Mouse (Mus musculus) midbrain, postnatal 0 days (tissue): ENCODE data around the gene Pde4b. TPM values are rescaled to one million over a fixed set of nuclear protein-coding genes. Genes with fewer than 3 reads are reported as not detected.
A peak's percentile ranks its signal among the peaks of the same experiment; 100 is the strongest.

Source experiments
- ATAC-seq: fragments of 200-750 bp; cut with Nextera tagmentation; 2 replicates; pipeline ENCODE4 v1.8.0; 2017; ENCODE audit warnings: moderate number of reproducible peaks, mild to moderate bottlenecking, moderate TSS enrichment, moderate library complexity; ENCODE audit not compliant: low FRiP score
- DNase-seq: peaks from one replicate; pipeline ENCODE4 v3.0.0-alpha.2; 2015; ENCODE audit warnings: low spot score
- H3K27ac ChIP-seq: fragments of 300-500 bp; sonication (generic); 2 replicates; pipeline ENCODE4 v1.5.1; 2014; ENCODE audit warnings: low read depth, mild to moderate bottlenecking, low read length, mixed read lengths
- H3K27me3 ChIP-seq: fragments of 300-500 bp; sonication (generic); 2 replicates; pipeline ENCODE4 v1.6.1; 2014; ENCODE audit warnings: low read length, control low read depth, mixed read lengths; ENCODE audit not compliant: insufficient read depth
- H3K36me3 ChIP-seq: fragments of 300-500 bp; sonication (generic); 2 replicates; pipeline ENCODE4 v1.6.1; 2014; ENCODE audit warnings: low read length, control low read depth, mixed read lengths; ENCODE audit not compliant: insufficient read depth
- H3K4me1 ChIP-seq: fragments of 300-500 bp; sonication (generic); 2 replicates; pipeline ENCODE4 v1.6.1; 2014; ENCODE audit warnings: mild to moderate bottlenecking, control low read depth, antibody characterized with exemption, low read length, mixed read lengths; ENCODE audit not compliant: insufficient read depth
- H3K4me2 ChIP-seq: fragments of 300-500 bp; sonication (generic); 2 replicates; pipeline ENCODE4 v1.6.1; 2014; ENCODE audit warnings: low read depth, mild to moderate bottlenecking, low read length, mixed read lengths; ENCODE audit not compliant: poor library complexity, severe bottlenecking
- H3K4me3 ChIP-seq: fragments of 300-500 bp; sonication (generic); 2 replicates; pipeline ENCODE4 v1.5.1; 2014; ENCODE audit warnings: low read depth, mild to moderate bottlenecking, low read length, moderate library complexity
- H3K9ac ChIP-seq: fragments of 300-500 bp; sonication (generic); replicated peaks from 2 replicates; pipeline ENCODE4 v1.6.1; 2014; ENCODE audit warnings: mild to moderate bottlenecking, low read length, moderate library complexity, mixed read lengths; ENCODE audit not compliant: poor library complexity, severe bottlenecking
- H3K9me3 ChIP-seq: fragments of 300-500 bp; sonication (generic); 2 replicates; pipeline ENCODE4 v1.6.1; 2016; ENCODE audit warnings: low read length, control low read depth
- CTCF ChIP-seq: IDR thresholded peaks from 2 replicates; pipeline ENCODE4 v1.5.1; 2016; ENCODE audit warnings: antibody characterized with exemption, mild to moderate bottlenecking
- WGBS: fragments of 180-500 bp; shearing (Covaris S2); extraction: QIAGEN DNeasy Blood & Tissue Kit; methylation state at CpG from one replicate; pipeline ENCODE4 v1.1.7; 2014; 5-methylcytosine and 5-hydroxymethylcytosine counted together
- polyA plus RNA-seq: library from polyadenylated mRNA; unstranded; fragments of >200 nt; fragmentation: Nextera tagmentation; extraction: Ambion mirVana; gene quantifications from 2 replicates; pipeline ENCODE4 v1.2.1, GENCODE M21; 2015
- total RNA-seq: library from RNA; depleted of rRNA; stranded (reverse); fragments of >200 nt; gene quantifications from 2 replicates; pipeline ENCODE4 v1.2.3, GENCODE M21; 2014

Gene Pde4b
- total and polyA plus RNA-seq, 2 experiments from 2014 or later = 65.5 to 90.1 TPM

- Histone ChIP-seq H3K9ac (no peak overlapping the region), H3K4me2 (no peak overlapping the region), H3K4me3 (no peak overlapping the region), H3K4me1 (no peaks in the 10 kb centered on the region), H3K27me3 (no peaks in the 10 kb centered on the region), H3K27ac (no peak overlapping the region), H3K36me3 (no peaks in the 10 kb centered on the region), H3K9me3 (no peaks in the 10 kb centered on the region)
- 62% methylated on average over 5 of the region's 5 CpGs for WGBS
- ATAC-seq = no peak
- TF ChIP-seq CTCF = no peak
- no peak for DNase-seq
These were observed 352.2 kb downstream of the Pde4b start for GRCm38 (mm10) chr4:102439401-102440118.

- WGBS = 51% methylated on average over 4 of the region's 4 CpGs
- no peak for DNase-seq
- H3K4me3 ChIP-seq = no peak overlapping the region
These were observed 352.8 kb downstream of the Pde4b start for GRCm38 (mm10) chr4:102440119-102440481.

GRCm38 (mm10) chr4:102443533-102443932 is 356.2 kb downstream of the Pde4b start:
- no peak overlapping the region for H3K27ac ChIP-seq
- ATAC-seq (no peak), DNase-seq (no peak)
- 77% methylated on average over 5 of the region's 5 CpGs for WGBS
- H3K9me3 ChIP-seq = no peaks in the 10 kb centered on the region
- no peak overlapping the region for H3K4me3 ChIP-seq
- H3K27me3 ChIP-seq = no peaks in the 10 kb centered on the region
- TF ChIP-seq CTCF = no peak
- H3K4me2 ChIP-seq = no peak overlapping the region
- H3K9ac ChIP-seq = no peak overlapping the region
- H3K4me1 ChIP-seq = no peaks in the 10 kb centered on the region
- H3K36me3 ChIP-seq = no peaks in the 10 kb centered on the region

More at GRCm38 (mm10) chr4:102440119-102440481, 352.8 kb downstream of the Pde4b start:
- no peaks in the 10 kb centered on the region for H3K4me1 ChIP-seq
- H3K4me2 ChIP-seq = no peak overlapping the region
- no peaks in the 10 kb centered on the region for H3K36me3 ChIP-seq
- TF ChIP-seq CTCF = no peak
- H3K9ac ChIP-seq = no peak overlapping the region
- H3K9me3 ChIP-seq = no peaks in the 10 kb centered on the region
- H3K27ac ChIP-seq = no peak overlapping the region
- no peak for ATAC-seq
- no peaks in the 10 kb centered on the region for H3K27me3 ChIP-seq

- H3K27me3 ChIP-seq = no peaks in the 10 kb centered on the region
- H3K9ac ChIP-seq = no peak overlapping the region
- H3K27ac ChIP-seq = no peak overlapping the region
- peak; percentile 39 for DNase-seq
- no peak overlapping the region for H3K4me3 ChIP-seq
- no peak for TF ChIP-seq CTCF
- H3K9me3 ChIP-seq = no peaks in the 10 kb centered on the region
- no peaks in the 10 kb centered on the region for H3K4me1 ChIP-seq
- H3K36me3 ChIP-seq = no peaks in the 10 kb centered on the region
- H3K4me2 ChIP-seq = no peak overlapping the region
- WGBS = 87% methylated on average over 3 of the region's 3 CpGs
- ATAC-seq = no peak
These were observed 357.2 kb downstream of the Pde4b start for GRCm38 (mm10) chr4:102444501-102444900.

- ATAC-seq = no peak
- no peak overlapping the region for H3K4me2 ChIP-seq
- TF ChIP-seq CTCF = no peak
- H3K4me1 ChIP-seq = no peaks in the 10 kb centered on the region
- no peak overlapping the region for H3K9ac ChIP-seq
- H3K9me3 ChIP-seq = no peaks in the 10 kb centered on the region
- no peak overlapping the region for H3K4me3 ChIP-seq
- no peak for DNase-seq
- WGBS = 74% methylated on average over 8 of the region's 8 CpGs
- no peak overlapping the region for H3K27ac ChIP-seq
- H3K27me3 ChIP-seq = no peaks in the 10 kb centered on the region
- H3K36me3 ChIP-seq = no peaks in the 10 kb centered on the region
These were observed 359.0 kb downstream of the Pde4b start for GRCm38 (mm10) chr4:102446160-102446945.

GRCm38 (mm10) chr4:102456426-102456825 is 369.1 kb downstream of the Pde4b start:
- 76% methylated on average over 3 of the region's 3 CpGs for WGBS
- DNase-seq (no peak), ATAC-seq (no peak)
- H3K27ac ChIP-seq = no peak overlapping the region
- no peak overlapping the region for H3K4me3 ChIP-seq
- no peaks in the 10 kb centered on the region for H3K4me1 ChIP-seq
- no peak overlapping the region for H3K9ac ChIP-seq
- H3K27me3 ChIP-seq = no peaks in the 10 kb centered on the region
- TF ChIP-seq CTCF = no peak
- no peaks in the 10 kb centered on the region for H3K36me3 ChIP-seq
- no peaks in the 10 kb centered on the region for H3K9me3 ChIP-seq
- H3K4me2 ChIP-seq = no peak overlapping the region
